Mouse (Mus musculus): ENCODE measurements around the gene Npm1.

GRCm38 (mm10) chr11:33138686-33139085 is 24.3 kb downstream of the Npm1 start:
- TF ChIP-seq CTCF (IDR thresholded peaks at IDR 0.05; ENCODE audit: borderline replicate concordance, insufficient read depth, low read depth, low read length) (no peak), POLR2A (IDR thresholded peaks at IDR 0.05; ENCODE audit: borderline replicate concordance, insufficient read depth, low read length) (no peak)
